Mouse (Mus musculus) intestine, postnatal 0 days (tissue): Measurements from ENCODE around the gene Il12rb1. TPM values are rescaled to one million over a fixed set of nuclear protein-coding genes. Genes with fewer than 3 reads are reported as not detected.

Experiments
- ATAC-seq: fragments of 200-750 bp; cut with Nextera tagmentation; 2 replicates; pipeline ENCODE4 v1.8.0; 2017; ENCODE audit warnings: mild to moderate bottlenecking, moderate TSS enrichment, moderate library complexity
- H3K27ac ChIP-seq: fragments of 300-500 bp; sonication (generic); 2 replicates; pipeline ENCODE4 v1.5.1; 2014; ENCODE audit warnings: mild to moderate bottlenecking, low read depth, low read length, moderate library complexity
- H3K27me3 ChIP-seq: fragments of 300-500 bp; sonication (generic); replicated peaks from 2 replicates; pipeline ENCODE4 v1.6.1; 2014; ENCODE audit warnings: low read length, mixed read lengths; ENCODE audit not compliant: control insufficient read depth, insufficient read depth
- H3K36me3 ChIP-seq: fragments of 300-500 bp; sonication (generic); 2 replicates; pipeline ENCODE4 v1.6.1; 2014; ENCODE audit warnings: mild to moderate bottlenecking, moderate library complexity; ENCODE audit not compliant: control insufficient read depth, insufficient read depth
- H3K4me1 ChIP-seq: fragments of 300-500 bp; sonication (generic); replicated peaks from 2 replicates; pipeline ENCODE4 v1.6.1; 2014; ENCODE audit warnings: antibody characterized with exemption, low read length, mixed read lengths; ENCODE audit not compliant: control insufficient read depth, insufficient read depth
- H3K4me2 ChIP-seq: fragments of 300-500 bp; sonication (generic); replicated peaks from 2 replicates; pipeline ENCODE4 v1.6.1; 2014; ENCODE audit warnings: low read depth, mild to moderate bottlenecking, moderate library complexity
- H3K4me3 ChIP-seq: fragments of 300-500 bp; sonication (generic); 2 replicates; pipeline ENCODE4 v1.5.1; 2014; ENCODE audit warnings: low read depth, low read length
- H3K9ac ChIP-seq: fragments of 300-500 bp; sonication (generic); 2 replicates; pipeline ENCODE4 v1.6.1; 2014; ENCODE audit warnings: mild to moderate bottlenecking, low read depth, low read length
- H3K9me3 ChIP-seq: fragments of 300-500 bp; sonication (generic); 2 replicates; pipeline ENCODE4 v1.6.1; 2016; ENCODE audit warnings: mixed run types; ENCODE audit not compliant: control insufficient read depth
- CTCF ChIP-seq: sonication (generic); IDR thresholded peaks from 2 replicates; pipeline ENCODE4 v1.5.1; 2016; ENCODE audit warnings: low read depth, mild to moderate bottlenecking, control low read depth, antibody characterized with exemption, moderate library complexity
- WGBS: fragments of 180-500 bp; shearing (Covaris S2); extraction: QIAGEN DNeasy Blood & Tissue Kit; methylation state at CpG from one replicate; pipeline ENCODE4 v1.1.7; 2014; 5-methylcytosine and 5-hydroxymethylcytosine counted together
- microRNA-seq: library from miRNA; unstranded; fragments of <30 nt; microRNA quantifications from one replicate; pipeline ENCODE4, GENCODE M21; 2016
- polyA plus RNA-seq: library from polyadenylated mRNA; unstranded; fragments of >200 nt; fragmentation: Nextera tagmentation; extraction: Ambion mirVana; gene quantifications from 2 replicates; pipeline ENCODE4 v1.2.1, GENCODE M21; 2015

Il12rb1 gene
- polyA plus RNA-seq, 1 experiment from 2014 or later = 0.29 TPM

- H3K27ac ChIP-seq = no peak overlapping the region
- H3K9me3 ChIP-seq = no peaks in the 10 kb centered on the region
- peak; percentile 43 for TF ChIP-seq CTCF
- H3K36me3 ChIP-seq = peaks cover 8% of the 10 kb centered on the region; the same call in 1 of the 2 replicates
- H3K27me3 ChIP-seq = peaks cover 14% of the 10 kb centered on the region
- H3K4me1 ChIP-seq = peaks cover 5% of the 10 kb centered on the region
- ATAC-seq = no peak
- WGBS = 24% methylated on average over 40 of the region's 40 CpGs
- peak overlapping the region; percentile 59 for H3K4me2 ChIP-seq
- H3K4me3 ChIP-seq = 0 out of 2 replicates have a peak overlapping the region, but pooled peaks have one; percentile 18
- no peak overlapping the region for H3K9ac ChIP-seq
These were observed 60.4 kb downstream of the Il12rb1 start for GRCm38 (mm10) chr8:70868559-70869198.

GRCm38 (mm10) chr8:70869199-70869571 is 60.9 kb downstream of the Il12rb1 start:
- no peak for ATAC-seq
- 46% methylated on average over 5 of the region's 5 CpGs for WGBS
- Histone ChIP-seq H3K27me3 (peaks cover 9% of the 10 kb centered on the region), H3K9me3 (no peaks in the 10 kb centered on the region), H3K36me3 (peaks cover 8% of the 10 kb centered on the region; the same call in 1 of the 2 replicates), H3K27ac (no peak overlapping the region), H3K4me1 (peaks cover 5% of the 10 kb centered on the region), H3K4me2 (peak overlapping the region; percentile 59), H3K4me3 (no peak overlapping the region), H3K9ac (no peak overlapping the region)
- no peak for TF ChIP-seq CTCF

GRCm38 (mm10) chr8:70869601-70870041 is 61.4 kb downstream of the Il12rb1 start:
- Histone ChIP-seq H3K9me3 (no peaks in the 10 kb centered on the region), H3K27me3 (peaks cover 5% of the 10 kb centered on the region), H3K36me3 (peaks cover 8% of the 10 kb centered on the region; the same call in 1 of the 2 replicates), H3K4me2 (peak overlapping the region; percentile 59; the same call in 1 of the 2 replicates), H3K4me3 (no peak overlapping the region), H3K9ac (no peak overlapping the region), H3K4me1 (peaks cover 5% of the 10 kb centered on the region), H3K27ac (no peak overlapping the region)
- TF ChIP-seq CTCF = peak; percentile 98
- 50% methylated on average over 16 of the region's 16 CpGs for WGBS
- 0 out of 2 replicates have a peak, but pooled peaks have one; percentile 5 for ATAC-seq

Small RNA genes lying within 50 kb of the gene (microRNA-seq; reads per million reads assigned to microRNA genes)
- gene Mir7240 = not detected

Other genes starting within 250 kb of the Il12rb1 start
- 19.4 and 21.0 TPM in 2 replicates for gene Isyna1, start 214.1 kb upstream of the Il12rb1 start, polyA plus RNA-seq
- gene Ssbp4, start 199.6 kb upstream of the Il12rb1 start, polyA plus RNA-seq = 63.2 and 65.3 TPM in 2 replicates
- 2.1 and 2.2 TPM in 2 replicates for gene Lrrc25, start 192.3 kb upstream of the Il12rb1 start, polyA plus RNA-seq
- 1.7 and 1.9 TPM in 2 replicates for gene Gdf15, start 176.0 kb upstream of the Il12rb1 start, polyA plus RNA-seq
- 79.0 and 92.1 TPM in 2 replicates for gene Pgpep1, start 148.1 kb upstream of the Il12rb1 start, polyA plus RNA-seq
- gene Lsm4, start 135.2 kb upstream of the Il12rb1 start, polyA plus RNA-seq = 181 and 182 TPM in 2 replicates
- 114 and 121 TPM in 2 replicates for gene Jund, start 109.5 kb upstream of the Il12rb1 start, polyA plus RNA-seq
- not detected in 2 replicates for gene Iqcn, start 105.0 kb upstream of the Il12rb1 start, polyA plus RNA-seq
- gene Gm3336, start 89.9 kb upstream of the Il12rb1 start, polyA plus RNA-seq = 2.8 TPM in 2 replicates
- 0.21 and 0.31 TPM in 2 replicates for gene Pde4c, start 84.7 kb upstream of the Il12rb1 start, polyA plus RNA-seq
- 18.8 and 19.5 TPM in 2 replicates for gene Rab3a, start 53.8 kb upstream of the Il12rb1 start, polyA plus RNA-seq
- gene Mpv17l2, start 47.5 kb upstream of the Il12rb1 start, polyA plus RNA-seq = 76.3 and 80.6 TPM in 2 replicates
- 37.4 and 41.0 TPM in 2 replicates for gene Pik3r2, start 31.7 kb upstream of the Il12rb1 start, polyA plus RNA-seq
- 4.4 and 7.2 TPM in 2 replicates for gene Mast3, start 3.4 kb upstream of the Il12rb1 start, polyA plus RNA-seq
- gene Arrdc2, start 31.3 kb downstream of the Il12rb1 start, polyA plus RNA-seq = 6.2 and 6.9 TPM in 2 replicates
- 0.17 and 0.30 TPM in 2 replicates for gene Kcnn1, start 54.8 kb downstream of the Il12rb1 start, polyA plus RNA-seq
- gene Ccdc124, start 65.5 kb downstream of the Il12rb1 start, polyA plus RNA-seq = 61.7 and 64.3 TPM in 2 replicates
- gene Slc5a5, start 84.3 kb downstream of the Il12rb1 start, polyA plus RNA-seq = 0.20 and 0.52 TPM in 2 replicates
- gene Rpl18a, start 89.0 kb downstream of the Il12rb1 start, polyA plus RNA-seq = 2,933 and 2,947 TPM in 2 replicates
- 13.8 and 14.7 TPM in 2 replicates for gene Map1s, start 97.5 kb downstream of the Il12rb1 start, polyA plus RNA-seq